Mouse (Mus musculus): ENCODE data around the gene Ccdc162. TPM values are rescaled to one million over a fixed set of nuclear protein-coding genes. Genes with fewer than 3 reads are reported as not detected.

Gene Ccdc162
- polyA plus RNA-seq, 1 experiment from 2014 or later: 0.51 TPM

DNA sequence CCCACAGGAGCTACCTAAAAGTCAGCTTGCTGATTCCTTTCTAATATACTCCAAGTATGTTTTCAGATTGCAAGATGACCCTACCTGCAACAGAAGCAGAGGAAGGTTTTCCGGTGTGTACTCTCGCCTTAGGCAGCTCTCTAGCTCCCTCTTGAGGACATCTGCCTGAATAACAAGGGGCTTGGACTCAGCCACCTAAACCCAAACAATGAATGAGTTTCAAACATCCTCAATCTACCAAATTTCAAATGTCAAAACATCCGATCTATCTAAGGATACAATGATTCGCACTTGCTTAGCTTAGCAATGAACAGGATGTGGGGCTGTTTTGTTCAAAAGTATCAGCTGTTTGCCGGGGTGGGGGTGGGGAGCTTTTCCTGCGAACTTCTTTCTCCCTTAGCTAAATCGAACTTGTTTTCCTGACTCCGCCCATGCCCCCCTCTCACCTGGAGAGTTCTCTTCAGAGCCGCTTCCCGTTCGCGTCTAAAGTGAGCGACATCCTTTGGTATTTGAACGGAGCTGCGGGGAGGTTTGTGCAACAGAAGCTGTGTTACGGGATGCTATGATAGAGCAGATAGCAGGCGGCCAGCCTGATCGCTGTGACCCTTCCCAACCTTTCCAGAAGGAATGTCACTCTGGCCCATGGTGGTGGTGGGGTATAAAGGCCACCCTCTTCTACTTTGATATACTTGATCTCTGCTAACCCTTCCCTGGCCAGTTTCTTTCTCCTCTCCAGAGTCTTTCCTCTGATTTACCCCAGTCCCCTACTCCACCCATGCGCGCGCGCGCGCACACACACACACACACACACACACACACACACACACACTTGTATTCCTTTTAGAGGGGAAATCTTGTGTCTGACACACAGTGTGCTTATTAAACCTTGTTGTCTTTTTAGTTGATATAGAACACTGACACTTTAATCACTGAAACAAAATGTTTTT, 26.2 kb downstream of the Ccdc162 start:
- Histone ChIP-seq H3K27me3 (ENCODE audit: control insufficient read depth, insufficient read depth, low read length) (no peaks in the 10 kb centered on the region), H3K9me3 (ENCODE audit: control insufficient read depth, low read depth, low read length) (no peaks in the 10 kb centered on the region), H3K9ac (replicated peaks; ENCODE audit: low read depth, low read length) (peak overlapping the region; percentile 42), H3K4me3 (ENCODE audit: low read depth, low read length) (peak overlapping the region; percentile 37), H3K36me3 (ENCODE audit: control insufficient read depth, insufficient read depth, low read length) (no peaks in the 10 kb centered on the region), H3K27ac (ENCODE audit: low read length) (no peak overlapping the region), H3K4me2 (replicated peaks; ENCODE audit: low read depth, low read length) (peak overlapping the region; percentile 79), H3K4me1 (ENCODE audit: control insufficient read depth, insufficient read depth, low read length) (no peaks in the 10 kb centered on the region)
- 20% methylated on average over 24 of the region's 24 CpGs for WGBS
- ATAC-seq (ENCODE audit: insufficient number of reproducible peaks, insufficient read depth, low FRiP score, low read depth): no peak

DNA sequence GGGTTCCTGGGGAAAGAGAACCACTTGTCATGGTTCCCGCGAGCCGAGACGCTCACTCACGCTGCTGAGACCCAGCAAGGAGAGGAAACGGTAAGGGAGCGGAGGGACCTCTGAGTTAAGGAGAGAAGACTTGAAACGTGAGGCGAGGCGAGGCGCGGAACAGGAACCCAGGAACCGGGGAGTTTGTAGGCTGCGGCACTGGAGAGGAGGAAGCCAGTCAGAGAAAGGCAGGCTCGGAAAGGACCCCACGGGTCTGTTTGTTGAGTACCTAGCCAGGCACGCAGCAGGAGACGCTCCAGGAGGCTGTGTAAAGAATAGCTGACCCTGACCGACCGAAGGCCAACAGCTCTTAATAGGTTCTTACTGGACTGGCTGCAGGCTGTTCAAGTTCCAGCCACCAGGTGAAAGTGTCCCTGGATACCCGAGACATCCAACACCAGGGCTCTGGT, 31.9 kb downstream of the Ccdc162 start:
- H3K27ac ChIP-seq (ENCODE audit: low read length): no peak overlapping the region
- no peaks in the 10 kb centered on the region for H3K4me1 ChIP-seq (ENCODE audit: control insufficient read depth, insufficient read depth, low read length)
- no peaks in the 10 kb centered on the region for H3K27me3 ChIP-seq (ENCODE audit: control insufficient read depth, insufficient read depth, low read length)
- no peak overlapping the region for H3K9ac ChIP-seq (replicated peaks; ENCODE audit: low read depth, low read length)
- peak; percentile 77 for ATAC-seq (ENCODE audit: insufficient number of reproducible peaks, insufficient read depth, low FRiP score, low read depth)
- H3K4me3 ChIP-seq (ENCODE audit: low read depth, low read length): peak overlapping the region; percentile 9; the same call in 1 of the 2 replicates
- peak overlapping the region; percentile 40 for H3K4me2 ChIP-seq (replicated peaks; ENCODE audit: low read depth, low read length)
- no peaks in the 10 kb centered on the region for H3K9me3 ChIP-seq (ENCODE audit: control insufficient read depth, low read depth, low read length)
- H3K36me3 ChIP-seq (ENCODE audit: control insufficient read depth, insufficient read depth, low read length): no peaks in the 10 kb centered on the region
- 4% methylated on average over 21 of the region's 21 CpGs for WGBS

- no peak overlapping the region for H3K4me3 ChIP-seq (ENCODE audit: low read depth, low read length)
- WGBS: 31% methylated on average over 16 of the region's 16 CpGs
- ATAC-seq (ENCODE audit: insufficient number of reproducible peaks, insufficient read depth, low FRiP score, low read depth): no peak
- no peaks in the 10 kb centered on the region for H3K36me3 ChIP-seq (ENCODE audit: control insufficient read depth, insufficient read depth, low read length)
- H3K9me3 ChIP-seq (ENCODE audit: control insufficient read depth, low read depth, low read length): no peaks in the 10 kb centered on the region
- H3K27me3 ChIP-seq (ENCODE audit: control insufficient read depth, insufficient read depth, low read length): no peaks in the 10 kb centered on the region
- H3K27ac ChIP-seq (ENCODE audit: low read length): no peak overlapping the region
- no peak overlapping the region for H3K9ac ChIP-seq (replicated peaks; ENCODE audit: low read depth, low read length)
- H3K4me1 ChIP-seq (ENCODE audit: control insufficient read depth, insufficient read depth, low read length): no peaks in the 10 kb centered on the region
- no peak overlapping the region for H3K4me2 ChIP-seq (replicated peaks; ENCODE audit: low read depth, low read length)
Measured at GRCm38 (mm10) chr10:41682546-41683393, 33.7 kb downstream of the Ccdc162 start.

- no peak for ATAC-seq (ENCODE audit: insufficient number of reproducible peaks, insufficient read depth, low FRiP score, low read depth)
- H3K27ac ChIP-seq (ENCODE audit: low read length): no peak overlapping the region
- H3K4me1 ChIP-seq (ENCODE audit: control insufficient read depth, insufficient read depth, low read length): peaks cover 4% of the 10 kb centered on the region; the same call in 1 of the 2 replicates
- no peaks in the 10 kb centered on the region for H3K27me3 ChIP-seq (ENCODE audit: control insufficient read depth, insufficient read depth, low read length)
- H3K9ac ChIP-seq (replicated peaks; ENCODE audit: low read depth, low read length): no peak overlapping the region
- 21% methylated on average over 18 of the region's 18 CpGs for WGBS
- H3K4me2 ChIP-seq (replicated peaks; ENCODE audit: low read depth, low read length): peak overlapping the region; percentile 24
- no peak overlapping the region for H3K4me3 ChIP-seq (ENCODE audit: low read depth, low read length)
- H3K9me3 ChIP-seq (ENCODE audit: control insufficient read depth, low read depth, low read length): no peaks in the 10 kb centered on the region
- no peaks in the 10 kb centered on the region for H3K36me3 ChIP-seq (ENCODE audit: control insufficient read depth, insufficient read depth, low read length)
Measured at GRCm38 (mm10) chr10:41678746-41679360, 37.6 kb downstream of the Ccdc162 start.

DNA sequence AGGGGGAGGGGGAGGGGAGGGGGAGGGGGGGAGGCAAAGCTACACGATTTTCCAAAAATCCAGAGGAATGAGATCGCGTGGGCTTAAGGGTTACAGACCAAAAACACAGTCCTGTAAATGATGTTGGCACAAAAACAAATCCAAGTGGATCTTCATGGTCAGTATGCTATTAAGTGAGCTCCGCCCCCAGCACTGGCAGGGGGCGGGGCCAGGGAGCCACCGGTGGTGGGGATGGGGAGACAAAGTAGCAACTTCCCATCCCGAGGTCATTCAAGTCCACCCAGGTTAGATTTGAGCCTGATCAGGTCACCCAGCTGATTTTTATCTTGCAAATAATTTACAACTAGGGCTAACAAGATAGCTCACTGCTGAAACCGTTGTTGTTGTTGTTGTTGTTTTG, 39.0 kb downstream of the Ccdc162 start:
- H3K4me1 ChIP-seq (ENCODE audit: control insufficient read depth, insufficient read depth, low read length): peaks cover 4% of the 10 kb centered on the region; the same call in 1 of the 2 replicates
- H3K9me3 ChIP-seq (ENCODE audit: control insufficient read depth, low read depth, low read length): no peaks in the 10 kb centered on the region
- no peaks in the 10 kb centered on the region for H3K27me3 ChIP-seq (ENCODE audit: control insufficient read depth, insufficient read depth, low read length)
- WGBS: 62% methylated on average over 8 of the region's 8 CpGs
- no peak overlapping the region for H3K27ac ChIP-seq (ENCODE audit: low read length)
- H3K4me2 ChIP-seq (replicated peaks; ENCODE audit: low read depth, low read length): no peak overlapping the region
- H3K4me3 ChIP-seq (ENCODE audit: low read depth, low read length): no peak overlapping the region
- no peak for ATAC-seq (ENCODE audit: insufficient number of reproducible peaks, insufficient read depth, low FRiP score, low read depth)
- H3K36me3 ChIP-seq (ENCODE audit: control insufficient read depth, insufficient read depth, low read length): no peaks in the 10 kb centered on the region
- no peak overlapping the region for H3K9ac ChIP-seq (replicated peaks; ENCODE audit: low read depth, low read length)

GRCm38 (mm10) chr10:41676661-41677061, 39.8 kb downstream of the Ccdc162 start:
- Histone ChIP-seq H3K27ac (ENCODE audit: low read length) (no peak overlapping the region), H3K9ac (replicated peaks; ENCODE audit: low read depth, low read length) (no peak overlapping the region), H3K36me3 (ENCODE audit: control insufficient read depth, insufficient read depth, low read length) (no peaks in the 10 kb centered on the region), H3K4me1 (ENCODE audit: control insufficient read depth, insufficient read depth, low read length) (peaks cover 4% of the 10 kb centered on the region; the same call in 1 of the 2 replicates), H3K9me3 (ENCODE audit: control insufficient read depth, low read depth, low read length) (no peaks in the 10 kb centered on the region), H3K4me2 (replicated peaks; ENCODE audit: low read depth, low read length) (no peak overlapping the region), H3K27me3 (ENCODE audit: control insufficient read depth, insufficient read depth, low read length) (no peaks in the 10 kb centered on the region), H3K4me3 (ENCODE audit: low read depth, low read length) (no peak overlapping the region)
- 67% methylated on average over 6 of the region's 6 CpGs for WGBS
- ATAC-seq (ENCODE audit: insufficient number of reproducible peaks, insufficient read depth, low FRiP score, low read depth): no peak

- no peak for ATAC-seq (ENCODE audit: insufficient number of reproducible peaks, insufficient read depth, low FRiP score, low read depth)
- H3K4me1 ChIP-seq (ENCODE audit: control insufficient read depth, insufficient read depth, low read length): peaks cover 4% of the 10 kb centered on the region; the same call in 1 of the 2 replicates
- no peak overlapping the region for H3K4me3 ChIP-seq (ENCODE audit: low read depth, low read length)
- H3K36me3 ChIP-seq (ENCODE audit: control insufficient read depth, insufficient read depth, low read length): no peaks in the 10 kb centered on the region
- no peak overlapping the region for H3K9ac ChIP-seq (replicated peaks; ENCODE audit: low read depth, low read length)
- no peaks in the 10 kb centered on the region for H3K9me3 ChIP-seq (ENCODE audit: control insufficient read depth, low read depth, low read length)
- WGBS: 68% methylated on average over 6 of the region's 6 CpGs
- H3K27ac ChIP-seq (ENCODE audit: low read length): no peak overlapping the region
- no peaks in the 10 kb centered on the region for H3K27me3 ChIP-seq (ENCODE audit: control insufficient read depth, insufficient read depth, low read length)
- H3K4me2 ChIP-seq (replicated peaks; ENCODE audit: low read depth, low read length): no peak overlapping the region
Measured at GRCm38 (mm10) chr10:41675842-41676571, 40.4 kb downstream of the Ccdc162 start.
